Mouse (Mus musculus) kidney, postnatal 36 days (tissue): ENCODE data around the gene Mfap4.

Source experiments
- DNase-seq, 2 experiments: peaks; one replicate each; pipeline ENCODE4 v3.0.0; 2021 to 2022; ENCODE audit warnings: mixed read lengths in 2 of 2

Mfap4 gene

GRCm38 (mm10) chr11:61484613-61485540, at the start of gene Mfap4:
TSS of gene Mfap4 (plus strand) at chr11:61485431.
- no peak for DNase-seq

- no peak for DNase-seq
Measured at GRCm38 (mm10) chr11:61436298-61436697, 48.9 kb upstream of the Mfap4 start.

- DNase-seq, result no peak
Measured at GRCm38 (mm10) chr11:61439170-61439569, 46.1 kb upstream of the Mfap4 start.

GRCm38 (mm10) chr11:61440416-61440815, 44.8 kb upstream of the Mfap4 start:
- no peak for DNase-seq

GRCm38 (mm10) chr11:61441670-61442069, 43.6 kb upstream of the Mfap4 start:
- no peak for DNase-seq

- DNase-seq, result no peak
Measured at GRCm38 (mm10) chr11:61443807-61444206, 41.4 kb upstream of the Mfap4 start.

- no peak for DNase-seq
Measured at GRCm38 (mm10) chr11:61447296-61447695, 37.9 kb upstream of the Mfap4 start.

GRCm38 (mm10) chr11:61448041-61448440, 37.2 kb upstream of the Mfap4 start:
- DNase-seq, result peak in 1 of 2 experiments; percentile 22

GRCm38 (mm10) chr11:61448599-61449225, 36.5 kb upstream of the Mfap4 start:
- no peak for DNase-seq

- peak in 1 of 2 experiments; percentile 19 for DNase-seq
Measured at GRCm38 (mm10) chr11:61449499-61450292, 35.5 kb upstream of the Mfap4 start.

GRCm38 (mm10) chr11:61464071-61464470, 21.2 kb upstream of the Mfap4 start:
- no peak for DNase-seq

- DNase-seq, result no peak
Measured at GRCm38 (mm10) chr11:61465422-61465821, 19.8 kb upstream of the Mfap4 start.

GRCm38 (mm10) chr11:61468534-61468933, 16.7 kb upstream of the Mfap4 start:
- DNase-seq, result no peak

GRCm38 (mm10) chr11:61469317-61469917, 15.8 kb upstream of the Mfap4 start:
- DNase-seq, result no peak

GRCm38 (mm10) chr11:61470880-61471279, 14.4 kb upstream of the Mfap4 start:
- DNase-seq, result no peak

- no peak for DNase-seq
Measured at GRCm38 (mm10) chr11:61473630-61474029, 11.6 kb upstream of the Mfap4 start.

- peak; percentile 50 to 65 for DNase-seq
Measured at GRCm38 (mm10) chr11:61476786-61477382, 8.3 kb upstream of the Mfap4 start.

GRCm38 (mm10) chr11:61477566-61478508, 7.4 kb upstream of the Mfap4 start:
- DNase-seq, result no peak

- DNase-seq, result no peak
Measured at GRCm38 (mm10) chr11:61478788-61479187, 6.4 kb upstream of the Mfap4 start.

GRCm38 (mm10) chr11:61481239-61482090, 3.8 kb upstream of the Mfap4 start:
- no peak for DNase-seq
